18 mouse cellular contexts compared by ENCODE assay signal in the genomic region with DNA sequence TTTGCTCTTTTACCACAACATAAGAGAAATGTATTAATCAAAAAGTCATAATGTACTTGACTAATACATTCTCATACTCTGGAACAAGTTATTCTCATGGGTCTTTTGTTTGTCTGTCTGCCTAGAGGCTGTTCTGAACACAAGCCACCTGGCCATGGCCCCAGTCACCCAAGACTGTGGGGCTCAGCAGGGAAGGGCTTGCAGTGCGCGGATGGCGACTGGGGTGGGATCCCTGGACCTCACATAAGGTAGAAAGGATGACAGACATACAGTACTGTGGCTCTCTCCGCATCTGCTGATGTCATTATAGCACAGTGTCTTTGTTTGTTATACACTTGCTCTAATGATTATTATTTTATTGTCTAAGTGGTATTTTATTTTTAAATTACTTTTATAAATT. TPM values are rescaled to one million over a fixed set of nuclear protein-coding genes. Genes with fewer than 3 reads are reported as not detected.
DNase-seq lines count a peak whose midpoint lies in the region; ATAC-seq and TF ChIP-seq lines count a peak whose summit lies in the region.
"Had no signal": no experiment of that assay in that cellular context is flagged by ENCODE, and none has a peak within 500 bp of the region (broad histone marks: within the 10 kb centered on the region; RNA-seq: fewer than 3 reads in every experiment).

No protein-coding gene starts in this region.

- H3K9ac ChIP-seq in ES-E14 (ENCODE audit: insufficient read depth, low read depth, low read length, poor library complexity, severe bottlenecking): no peak overlapping the region
- no peak overlapping the region for H3K9ac ChIP-seq in forebrain, embryonic 14.5 days (ENCODE audit: low read length)
- H3K9ac ChIP-seq: hindbrain, embryonic 12.5 days had no signal

- H3K27me3 ChIP-seq in forebrain, embryonic 14.5 days (replicated peaks; ENCODE audit: control insufficient read depth, insufficient read depth, low read length): no peaks in the 10 kb centered on the region
- no peaks in the 10 kb centered on the region for H3K27me3 ChIP-seq in hindbrain, embryonic 10.5 days (ENCODE audit: insufficient read depth, poor library complexity, severe bottlenecking)
- H3K27me3 ChIP-seq: CH12.LX; embryonic facial prominence, embryonic 12.5 days; heart, embryonic 12.5 days; hindbrain, embryonic 12.5 days had no signal

- TF ChIP-seq CTCF in cortical plate, adult 2 months (IDR thresholded peaks at IDR 0.05; ENCODE audit: extremely low read depth, insufficient read depth, low read length): no peak

- peak; percentile 54 for ATAC-seq in forebrain, embryonic 14.5 days

- intact Hi-C loops in heart, postnatal 10 days (cut with DNase I): loop anchor here (5.0 kb wide), 1 partner anchor 43 kb away; no protein-coding TSS in a partner anchor

- H3K4me2 ChIP-seq in forebrain, embryonic 14.5 days (ENCODE audit: low read length): no peak overlapping the region
- H3K4me2 ChIP-seq: embryonic facial prominence, embryonic 12.5 days; heart, embryonic 12.5 days; hindbrain, embryonic 12.5 days had no signal

- peaks cover 12 to 20% of the 10 kb centered on the region in 2 experiments for H3K4me1 ChIP-seq in ES-E14 (ENCODE audit: control insufficient read depth in 2 of 2, insufficient read depth in 2 of 2, low read length in 2 of 2, poor library complexity in 1 of 2)
- H3K4me1 ChIP-seq in cortical plate, adult 2 months (ENCODE audit: control insufficient read depth, insufficient read depth, low read length): peaks cover 6% of the 10 kb centered on the region
- H3K4me1 ChIP-seq in forebrain, embryonic 14.5 days (ENCODE audit: control insufficient read depth, insufficient read depth, low read length): peaks cover 12% of the 10 kb centered on the region
- H3K4me1 ChIP-seq in hindbrain, embryonic 10.5 days (replicated peaks): peaks cover 25% of the 10 kb centered on the region

- in situ Hi-C loops in ES-E14 (cut with MboI; ENCODE audit: low sequenced_read_pairs in 2 of 2, unreplicated experiment in 2 of 2): no loop called here

- no peaks in the 10 kb centered on the region for H3K9me3 ChIP-seq in ES-E14 (ENCODE audit: control insufficient read depth, insufficient read depth, low read depth, low read length)
- no peaks in the 10 kb centered on the region for H3K9me3 ChIP-seq in forebrain, embryonic 14.5 days (replicated peaks; ENCODE audit: control insufficient read depth, low read length)
- H3K9me3 ChIP-seq in hindbrain, embryonic 10.5 days: no peaks in the 10 kb centered on the region
- H3K9me3 ChIP-seq: embryonic facial prominence, embryonic 12.5 days; heart, embryonic 12.5 days; hindbrain, embryonic 12.5 days had no signal

- peak overlapping the region; percentile 60; the same call in 1 of the 2 replicates for H3K27ac ChIP-seq in ES-E14 (ENCODE audit: insufficient read depth, low read depth, low read length, poor library complexity, severe bottlenecking)
- 0 out of 2 replicates have a peak overlapping the region, but pooled peaks have one; percentile 10 for H3K27ac ChIP-seq in cortical plate, adult 2 months (ENCODE audit: insufficient read depth, low read length)
- H3K27ac ChIP-seq in forebrain, embryonic 14.5 days (ENCODE audit: low read depth, low read length): peak overlapping the region; percentile 56; the same call in 1 of the 2 replicates
- H3K27ac ChIP-seq in hindbrain, embryonic 10.5 days: no peak overlapping the region
- H3K27ac ChIP-seq: embryonic facial prominence, embryonic 12.5 days; hindbrain, embryonic 12.5 days had no signal

- TF ChIP-seq POLR2A in cortical plate, adult 2 months (IDR thresholded peaks at IDR 0.05; ENCODE audit: extremely low read depth, insufficient read depth, low read length): no peak

- peak; percentile 80 for DNase-seq in heart, adult 11 months
- DNase-seq in heart, postnatal 10 days: no peak
- no peak for DNase-seq in ES-E14 (ENCODE audit: low read depth, low spot score)
- peak; percentile 12 for DNase-seq in forebrain, embryonic 14.5 days (ENCODE audit: low spot score)
- no peak for DNase-seq in urinary bladder, adult 2 months (ENCODE audit: low spot score)
- DNase-seq in hindbrain, embryonic 10.5 days (ENCODE audit: low spot score): no peak
- DNase-seq: adrenal gland, adult 2 months; adrenal gland, postnatal 36 days; cerebellum, adult 11 months; cerebellum, adult 8-10 months; cerebellum, postnatal 14 days; gastrocnemius, postnatal 14 days; heart, postnatal 36 days had no signal

- H3K36me3 ChIP-seq in ES-E14 (ENCODE audit: control insufficient read depth, insufficient read depth, low read length, poor library complexity, severe bottlenecking): no peaks in the 10 kb centered on the region
- H3K36me3 ChIP-seq in forebrain, embryonic 14.5 days (ENCODE audit: control insufficient read depth, insufficient read depth, low read length): no peaks in the 10 kb centered on the region
- peaks cover 14% of the 10 kb centered on the region for H3K36me3 ChIP-seq in hindbrain, embryonic 10.5 days
- H3K36me3 ChIP-seq: embryonic facial prominence, embryonic 12.5 days had no signal

- no peak overlapping the region for H3K4me3 ChIP-seq in ES-E14 (ENCODE audit: insufficient read depth in 1 of 2, low read depth in 1 of 2, low read length in 2 of 2, poor library complexity in 1 of 2, severe bottlenecking in 1 of 2)
- no peak overlapping the region for H3K4me3 ChIP-seq in cortical plate, adult 2 months (ENCODE audit: insufficient read depth, low read length)
- no peak overlapping the region for H3K4me3 ChIP-seq in forebrain, embryonic 14.5 days (ENCODE audit: low read depth, low read length)
- no peak overlapping the region for H3K4me3 ChIP-seq in hindbrain, embryonic 10.5 days
- H3K4me3 ChIP-seq: embryonic facial prominence, embryonic 12.5 days; heart, embryonic 12.5 days; hindbrain, embryonic 12.5 days had no signal

- WGBS in forebrain, embryonic 14.5 days: 17% methylated on average over 4 of the region's 4 CpGs
- WGBS in hindbrain, embryonic 10.5 days: 51% methylated on average over 4 of the region's 4 CpGs

TF ChIP-seq in ES-E14, 5 proteins besides CTCF, POLR2A, EP300 and RAD21:
- TF ChIP-seq HCFC1 (IDR thresholded peaks at IDR 0.05; ENCODE audit: borderline replicate concordance, insufficient read depth, low read length): no peak
- no peak for TF ChIP-seq CHD2 (IDR thresholded peaks at IDR 0.05; ENCODE audit: low read depth, low read length)
- no peak for TF ChIP-seq MAFK (IDR thresholded peaks at IDR 0.05; ENCODE audit: insufficient read depth, low read depth, low read length)
- TF ChIP-seq ZC3H11A (IDR thresholded peaks at IDR 0.05; ENCODE audit: borderline replicate concordance, low read depth, low read length): no peak
- no peak for TF ChIP-seq ZNF384 (IDR thresholded peaks at IDR 0.05; ENCODE audit: low read depth, low read length)

RNA-seq across cellular contexts. Expression of a gene that starts 17.2 kb away (rescaled TPM):
- 100 to 1,000 TPM; 187 to 196 TPM for total RNA-seq in heart, postnatal 10 days (2021)
- total RNA-seq in ES-E14 (2012; rRNA removed): 57.5 and 78.4 TPM in 2 replicates
- 375 and 376 TPM in 2 replicates for polyA plus RNA-seq in cortical plate, adult 2 months (2012; rRNA removed)
- polyA plus RNA-seq in forebrain, embryonic 14.5 days (2014; fragmentation: Nextera tagmentation; extraction: Ambion mirVana): 166 and 196 TPM in 2 replicates
- polyA plus RNA-seq in urinary bladder, adult 2 months (2012; rRNA removed): 232 and 250 TPM in 2 replicates
- polyA plus RNA-seq in hindbrain, embryonic 10.5 days (2016; fragmentation: Nextera tagmentation; extraction: Ambion mirVana): 179 and 194 TPM in 2 replicates

RNA-seq across cellular contexts. Expression of a gene that starts 46.3 kb away (rescaled TPM):
- 10 to 100 TPM; 20.7 to 25.4 TPM for total RNA-seq in heart, postnatal 10 days (2021)
- total RNA-seq in ES-E14 (2012; rRNA removed): 192 and 348 TPM in 2 replicates
- 103 and 106 TPM in 2 replicates for polyA plus RNA-seq in cortical plate, adult 2 months (2012; rRNA removed)
- polyA plus RNA-seq in forebrain, embryonic 14.5 days (2014; fragmentation: Nextera tagmentation; extraction: Ambion mirVana): 72.8 and 84.8 TPM in 2 replicates
- 74.3 and 104 TPM in 2 replicates for polyA plus RNA-seq in urinary bladder, adult 2 months (2012; rRNA removed)
- polyA plus RNA-seq in hindbrain, embryonic 10.5 days (2016; fragmentation: Nextera tagmentation; extraction: Ambion mirVana): 86.8 and 92.9 TPM in 2 replicates

Comparison
In these comparisons a context has a peak if more than half of its experiments do, and no peak if none do; other contexts are left out.
1. DNase-seq: peak in heart, adult 11 months (single experiment) and forebrain, embryonic 14.5 days (single experiment); none in heart, postnatal 10 days (0 of 2), ES-E14 (single experiment), urinary bladder, adult 2 months (single experiment) and hindbrain, embryonic 10.5 days (single experiment).